Mouse (Mus musculus): ENCODE data around the gene Itm2c.

Itm2c gene

DNA sequence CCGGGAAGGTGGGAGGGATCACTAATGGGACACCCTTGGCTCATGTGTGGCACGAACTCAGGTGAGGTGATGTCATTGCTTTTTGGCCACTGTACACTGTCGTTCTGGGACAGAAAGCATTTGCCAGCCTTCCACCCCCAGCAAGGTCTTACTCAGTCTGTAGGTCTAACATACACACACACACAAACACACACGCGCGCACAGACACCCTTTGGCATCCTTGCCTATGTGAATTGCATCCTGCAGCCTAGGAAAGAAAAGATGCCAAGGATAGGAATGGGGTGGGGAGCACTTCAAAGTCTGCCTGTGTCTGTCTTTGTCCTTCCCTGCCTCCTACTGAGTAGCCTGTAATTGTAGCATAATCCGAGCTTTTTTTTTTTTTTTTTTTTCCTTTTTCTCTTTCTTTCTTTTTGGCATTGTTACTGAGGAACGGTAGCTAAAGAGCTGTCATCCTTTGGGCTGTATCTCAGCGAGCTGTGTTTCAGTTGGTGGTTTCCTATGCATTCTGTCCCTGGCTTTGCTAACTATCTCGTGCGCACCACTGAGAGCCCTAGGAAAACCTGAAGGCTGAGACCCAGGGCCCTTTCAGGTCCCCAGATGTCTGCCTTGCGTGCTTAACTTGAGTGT is 4.8 kb downstream of the Itm2c start:
- DNase-seq (ENCODE audit: low spot score in 2 of 2), result peak in 1 of 2 experiments; percentile 63

DNA sequence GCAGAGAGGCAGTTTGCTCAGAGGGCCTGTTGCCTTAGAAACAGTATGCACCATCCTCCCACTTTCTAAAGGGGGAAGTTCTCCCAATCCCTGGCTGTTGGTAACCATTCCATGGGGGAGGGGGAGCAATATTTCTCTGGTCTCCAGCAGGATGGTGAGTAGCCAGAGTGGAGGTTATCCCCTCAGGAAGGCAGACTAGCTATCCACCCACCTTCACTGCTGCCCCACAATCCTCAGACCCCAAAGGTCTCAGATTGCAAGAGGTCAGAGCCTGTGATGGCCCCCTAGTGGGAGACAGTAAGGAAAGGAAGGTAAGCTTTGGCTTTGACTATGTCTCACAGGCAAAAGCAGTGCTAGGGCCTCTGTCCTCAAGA is 5.3 kb downstream of the Itm2c start:
- peak in 1 of 2 experiments; percentile 57 for DNase-seq (ENCODE audit: low spot score in 2 of 2)

DNA sequence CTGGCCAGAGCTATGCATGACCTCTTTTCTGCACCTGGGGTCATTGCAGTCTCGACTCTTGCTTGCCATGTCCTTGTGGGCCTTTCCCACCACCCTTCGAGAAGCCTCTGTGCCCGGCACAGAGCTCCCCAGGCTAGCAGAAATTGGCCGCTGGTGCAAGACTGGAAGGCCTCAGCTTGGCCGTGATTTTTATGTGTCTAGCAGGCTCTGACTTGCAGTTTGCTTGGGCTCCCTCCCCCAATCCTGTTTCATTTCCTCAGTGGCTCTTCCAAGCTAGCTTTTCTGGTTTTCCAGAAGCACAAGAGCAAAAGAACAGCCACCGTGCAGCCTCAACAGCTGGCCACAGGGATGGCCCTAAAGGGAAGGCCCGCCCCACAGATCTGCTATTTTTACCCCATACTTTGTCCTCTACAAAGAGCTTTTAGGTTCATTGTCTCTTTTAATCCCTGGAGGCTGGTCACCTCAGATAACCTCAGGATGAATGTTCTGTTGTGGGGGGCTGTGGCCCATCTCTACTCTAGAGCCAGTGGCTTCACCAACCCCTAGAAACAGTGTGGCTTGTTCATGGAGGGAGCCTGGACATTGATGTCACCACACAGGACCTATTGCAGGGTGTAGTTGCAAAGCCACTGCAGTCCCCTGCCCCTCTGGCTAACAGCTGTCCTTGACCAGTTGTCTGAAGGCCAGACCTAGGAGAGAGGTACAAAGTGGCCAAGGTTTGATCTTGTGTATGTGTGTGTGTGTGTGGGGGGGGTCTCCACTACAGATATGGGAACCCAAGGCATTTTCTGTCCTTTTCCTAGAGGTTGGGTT is 6.6 kb downstream of the Itm2c start:
- peak in 1 of 2 experiments; percentile 8 for DNase-seq (ENCODE audit: low spot score in 2 of 2)

DNA sequence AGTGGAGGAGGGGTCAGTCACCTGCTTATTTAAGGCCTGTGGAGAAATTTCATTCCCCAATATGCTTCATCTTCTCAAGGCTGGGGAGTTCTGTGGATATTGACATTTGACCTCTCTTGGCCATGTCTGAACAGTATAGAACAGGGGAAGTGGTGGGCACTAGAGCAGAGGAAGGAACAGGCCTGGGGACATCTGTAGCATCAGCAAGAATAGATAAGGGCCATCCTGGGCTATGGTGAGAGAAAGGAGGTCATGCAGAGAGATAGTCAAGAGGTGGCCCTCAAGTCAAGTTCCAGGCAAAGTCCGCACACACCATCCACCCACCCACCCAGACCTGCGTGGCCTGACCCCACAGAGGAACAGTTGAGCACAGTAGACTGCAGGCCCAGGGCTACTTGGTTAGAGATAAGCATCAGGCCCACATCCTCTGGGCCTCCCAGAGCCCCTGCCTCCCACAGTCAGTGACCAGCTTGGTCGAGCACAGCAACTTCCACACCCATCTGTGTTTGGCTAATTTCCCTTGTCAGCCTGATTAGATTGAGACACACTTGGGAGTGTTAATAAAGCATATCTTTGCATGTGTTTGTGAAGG is 7.5 kb downstream of the Itm2c start:
- peak in 1 of 2 experiments; percentile 11 for DNase-seq (ENCODE audit: low spot score in 2 of 2)

DNA sequence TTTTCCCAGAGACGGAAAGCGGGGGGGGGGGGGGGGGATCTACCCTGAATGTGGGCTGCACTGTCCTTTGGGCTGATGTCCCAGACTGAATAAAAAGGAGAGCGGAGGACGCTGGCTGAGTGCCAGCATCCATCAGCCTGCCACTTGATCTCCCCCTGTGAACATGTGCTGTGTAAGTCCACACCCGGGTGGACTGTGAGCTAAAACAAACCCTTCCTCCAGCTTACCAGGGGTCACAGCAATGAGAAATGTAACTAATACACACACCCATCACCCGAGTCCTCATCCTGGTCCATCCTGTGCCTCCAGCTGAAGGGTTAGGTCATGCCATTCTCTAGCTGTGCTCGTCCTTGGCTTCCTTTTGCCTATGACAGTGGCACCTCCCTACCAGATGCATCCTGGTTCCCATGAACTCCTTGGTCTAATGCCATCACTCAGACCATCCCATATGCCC is 8.1 kb downstream of the Itm2c start:
- DNase-seq (ENCODE audit: low spot score in 2 of 2), result no peak

DNA sequence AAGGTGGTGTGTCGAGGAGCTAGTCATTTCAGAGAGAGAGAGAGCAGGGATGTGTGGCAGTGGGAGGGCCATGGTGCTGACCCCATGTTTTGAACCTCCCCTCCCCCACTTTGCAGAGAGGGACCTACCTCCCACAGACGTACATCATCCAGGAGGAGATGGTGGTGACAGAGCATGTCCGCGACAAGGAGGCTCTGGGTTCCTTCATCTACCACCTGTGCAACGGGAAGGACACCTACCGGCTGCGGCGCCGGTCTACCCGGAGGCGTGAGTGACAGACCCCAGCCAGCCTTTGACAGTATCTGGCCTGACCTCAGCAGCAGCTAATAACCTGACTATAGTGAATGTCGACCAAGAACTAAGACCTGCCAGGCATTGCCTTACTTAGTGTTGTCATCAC is 12.8 kb downstream of the Itm2c start:
- DNase-seq (ENCODE audit: low spot score in 2 of 2), result no peak

DNA sequence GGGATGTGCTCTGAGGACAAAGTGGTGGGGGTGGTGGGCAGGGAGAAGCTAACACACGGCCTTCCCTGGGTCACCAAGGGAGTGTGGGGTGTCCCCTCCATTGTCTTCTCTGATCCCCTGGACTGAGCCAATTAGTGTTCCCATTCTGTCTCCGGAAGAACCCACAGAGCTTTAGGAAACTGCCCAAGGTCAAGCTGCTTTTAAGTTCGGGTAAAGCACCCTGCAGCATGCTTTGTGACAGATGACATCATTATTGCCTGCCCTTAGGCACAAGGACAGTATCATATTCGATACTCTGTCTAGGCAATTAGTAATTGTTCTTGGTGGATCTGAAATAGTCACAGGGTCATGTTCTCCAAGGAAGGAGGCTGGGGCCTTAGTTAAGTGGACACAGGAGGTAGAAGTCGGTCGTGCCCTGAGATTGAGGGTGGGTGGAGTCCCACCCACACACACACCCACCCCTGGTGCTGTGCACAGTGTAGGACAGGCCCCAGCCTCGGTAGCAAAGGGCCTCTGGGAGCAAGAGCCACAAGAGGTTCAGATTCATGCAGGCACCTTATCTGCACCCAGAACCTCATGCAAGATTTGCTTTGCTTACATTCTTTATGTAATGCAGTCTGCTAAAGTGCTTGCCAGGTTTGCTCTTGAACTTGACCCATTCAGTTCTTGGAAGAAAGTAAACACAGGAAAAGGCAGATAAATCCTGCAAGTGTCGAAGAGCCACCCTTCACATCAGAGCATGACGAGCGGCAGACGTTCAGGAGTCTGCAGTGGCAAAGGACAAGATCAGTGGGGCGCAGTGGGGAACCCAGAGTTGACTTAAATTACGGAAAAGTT is 14.9 kb downstream of the Itm2c start:
- DNase-seq (ENCODE audit: low spot score in 2 of 2), result no peak

DNA sequence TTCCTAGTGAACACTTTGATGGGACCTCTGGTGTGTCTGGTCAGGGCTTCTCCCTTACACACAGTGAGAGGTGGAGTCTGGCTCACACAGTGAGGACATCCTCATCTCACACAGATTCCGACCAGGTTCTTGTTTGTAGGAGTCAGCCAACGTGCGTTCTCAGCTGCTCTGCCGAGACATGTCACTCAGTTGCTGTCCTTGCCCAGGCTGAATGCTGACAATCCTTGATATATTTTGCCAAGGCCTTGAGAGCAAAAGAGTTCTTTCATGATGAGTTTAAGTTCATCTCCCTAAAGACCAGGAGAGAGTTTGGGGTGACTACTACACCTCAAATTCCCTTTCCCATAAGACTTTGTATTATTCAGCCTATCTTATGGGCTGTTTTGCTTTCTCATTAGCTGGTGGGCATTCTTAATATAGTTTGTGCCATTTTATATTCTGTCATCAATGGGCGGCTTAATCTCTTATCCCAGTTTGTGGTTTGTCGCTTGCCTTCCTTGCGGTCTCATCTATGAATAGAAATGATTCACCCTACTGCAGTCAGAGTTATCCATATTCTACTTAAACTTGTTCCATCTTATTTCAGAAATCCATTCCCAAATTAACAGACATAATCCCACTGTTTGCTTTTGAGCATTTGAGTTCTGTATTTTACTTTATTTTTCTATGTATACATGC is 19.1 kb downstream of the Itm2c start:
- DNase-seq (ENCODE audit: low spot score in 2 of 2), result no peak

DNA sequence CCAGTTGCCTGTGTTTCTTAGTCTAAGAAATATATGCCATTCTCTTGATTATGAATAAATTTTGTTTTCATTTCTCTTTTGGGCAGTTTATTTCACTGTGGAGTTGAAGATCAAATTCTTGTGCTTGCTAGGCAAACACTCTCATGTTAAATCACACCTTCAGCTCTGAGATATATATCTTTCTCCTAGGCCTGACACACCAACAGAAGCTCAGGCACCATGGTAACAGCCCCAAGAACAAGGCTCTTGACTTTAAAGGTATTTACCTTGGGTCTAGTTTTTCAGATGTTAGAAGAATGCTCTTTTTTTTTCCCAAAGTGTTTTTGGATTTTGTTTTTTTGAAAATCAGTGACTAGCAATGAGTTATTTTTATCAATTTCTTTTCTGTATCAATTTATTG is 21.8 kb downstream of the Itm2c start:
- DNase-seq (ENCODE audit: low spot score in 2 of 2), result no peak

DNA sequence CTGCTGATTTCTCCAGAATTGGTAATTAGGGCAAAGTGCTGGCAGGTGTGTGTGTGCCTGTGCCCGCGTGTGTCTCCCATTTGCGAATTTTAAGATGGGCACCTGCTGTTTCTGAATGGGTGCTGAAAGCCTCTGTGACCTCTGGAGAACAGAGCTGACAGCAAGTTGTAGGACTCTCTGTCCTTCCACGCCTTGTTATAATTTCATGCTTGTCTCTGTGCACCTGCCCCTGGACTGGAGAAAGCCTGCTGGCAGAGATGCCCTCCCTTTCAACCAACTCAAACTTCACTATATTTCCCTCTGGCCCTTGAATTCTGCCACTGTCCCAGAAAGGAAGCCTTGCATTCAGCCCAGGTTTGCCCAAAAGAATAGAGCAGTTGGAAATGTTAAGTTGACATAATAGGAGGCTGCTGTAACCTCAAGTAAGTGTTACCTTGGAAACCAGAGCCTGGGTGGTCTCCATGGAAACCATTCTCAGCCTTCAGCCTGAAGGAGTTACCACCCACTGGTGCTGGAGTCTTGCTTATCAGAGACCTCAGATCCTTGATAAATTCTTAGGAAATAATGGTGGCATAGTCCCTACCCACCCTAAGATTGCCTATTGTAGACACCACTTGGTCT is 22.9 kb downstream of the Itm2c start:
- DNase-seq (ENCODE audit: low spot score in 2 of 2), result peak; percentile 86 to 89

DNA sequence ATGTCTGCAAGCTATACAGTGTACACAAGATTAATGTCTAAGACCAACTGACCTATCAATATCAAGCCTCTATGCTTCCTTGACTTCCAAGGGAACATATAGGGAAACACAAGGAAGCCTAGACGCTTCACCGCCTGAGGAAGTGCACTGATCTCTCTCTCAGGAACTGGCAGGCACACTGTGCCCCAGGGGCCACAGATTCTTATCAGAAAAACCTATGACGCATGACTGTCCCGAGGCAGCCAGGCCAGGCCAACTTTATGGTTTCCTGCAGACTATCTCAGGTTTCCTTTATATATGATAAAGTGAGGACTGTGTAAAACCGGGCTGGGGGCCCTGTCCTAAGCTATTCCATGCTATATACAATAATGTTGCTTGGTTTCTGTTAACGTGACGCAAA is 25.5 kb downstream of the Itm2c start:
- no peak for DNase-seq (ENCODE audit: low spot score in 2 of 2)

DNA sequence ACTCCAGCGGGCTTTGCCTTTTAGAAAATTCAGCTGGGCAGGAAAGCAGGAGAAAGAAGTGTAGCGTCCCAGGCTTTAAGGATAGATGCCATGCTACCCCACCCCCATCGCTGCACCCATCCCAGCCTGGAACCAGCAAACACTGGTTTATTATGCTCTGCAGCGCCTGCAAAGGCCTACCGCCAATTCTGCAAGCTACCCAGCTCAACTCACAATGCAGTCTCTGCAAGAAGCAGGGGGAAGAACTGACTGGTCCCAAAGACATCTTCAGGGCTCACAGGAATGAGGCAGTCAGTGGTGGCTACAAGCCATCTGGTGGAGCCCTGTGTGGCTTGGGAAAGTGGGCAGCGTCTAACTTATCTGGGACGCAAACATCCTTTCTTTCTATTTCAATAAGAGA is 27.6 kb downstream of the Itm2c start:
- DNase-seq (ENCODE audit: low spot score in 2 of 2), result peak in 1 of 2 experiments; percentile 70

DNA sequence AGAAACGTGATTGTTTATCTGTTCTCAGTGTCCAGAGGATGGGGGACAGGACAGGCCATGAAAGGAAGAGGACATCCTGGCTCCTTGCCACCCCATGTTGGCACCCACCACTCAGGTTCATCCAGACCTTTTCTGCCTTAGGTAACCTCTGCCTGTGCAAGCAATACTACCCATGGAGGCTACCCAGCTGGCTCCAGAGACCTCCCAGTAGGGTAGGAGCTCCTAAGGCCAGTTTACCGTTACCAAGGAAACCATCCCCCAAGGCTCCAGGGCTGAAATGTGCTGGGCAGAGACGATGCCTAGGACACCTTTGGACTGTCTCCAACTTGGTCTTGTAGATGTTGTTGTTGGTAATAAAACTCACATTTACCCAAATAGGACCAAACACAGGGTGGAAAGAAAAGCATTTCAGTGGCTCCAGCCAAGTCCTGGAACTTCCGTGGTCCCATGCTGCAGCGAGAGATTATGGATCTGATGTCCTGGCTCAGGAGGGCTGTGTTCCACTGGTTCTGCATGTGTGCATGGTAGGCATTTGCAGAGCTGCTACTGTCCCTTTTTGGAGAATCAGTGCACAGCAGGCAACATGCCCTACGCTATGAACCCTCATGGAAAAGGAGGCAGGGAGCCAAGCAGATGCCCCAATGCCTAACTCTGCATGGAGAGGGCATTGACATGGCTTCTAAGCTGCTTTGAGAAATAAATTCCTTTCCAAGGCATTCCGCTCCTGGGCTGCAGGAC is 28.2 kb downstream of the Itm2c start:
- DNase-seq (ENCODE audit: low spot score in 2 of 2), result no peak

DNA sequence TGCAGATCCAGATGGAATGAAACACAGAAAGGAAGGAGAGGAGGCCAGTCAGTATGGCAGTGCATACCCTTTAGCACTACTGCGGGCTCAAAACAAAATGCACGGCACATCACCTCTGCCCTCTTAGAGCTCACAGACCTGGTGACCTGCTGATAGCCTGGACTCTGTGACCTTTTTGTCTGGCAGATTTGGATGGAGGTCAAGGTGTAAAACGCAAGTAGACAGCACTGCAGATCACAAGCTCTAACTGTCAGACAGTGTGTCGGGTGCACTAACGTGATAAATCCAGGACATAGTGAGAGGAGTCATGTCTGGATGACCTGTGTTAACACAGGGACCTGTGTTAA is 28.8 kb downstream of the Itm2c start:
- no peak for DNase-seq (ENCODE audit: low spot score in 2 of 2)

DNA sequence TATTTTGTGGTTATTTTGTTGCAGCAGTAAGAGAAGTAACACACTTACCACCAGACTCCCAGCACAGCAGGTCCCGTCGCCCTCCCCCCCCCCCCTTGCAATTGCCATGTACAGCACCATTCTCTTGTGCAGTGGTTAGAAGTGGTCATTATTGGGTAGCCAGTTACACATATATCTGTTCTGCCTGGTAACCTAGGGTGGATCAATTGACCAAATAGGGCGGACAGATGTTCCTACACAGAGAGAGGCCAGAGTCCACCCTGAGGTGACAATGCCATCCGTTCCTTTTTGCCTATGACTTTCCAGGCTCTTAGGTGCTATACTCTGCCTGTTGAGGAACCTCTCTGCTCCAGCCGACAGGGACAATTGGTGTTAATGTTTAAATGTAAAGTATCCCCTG is 31.1 kb downstream of the Itm2c start:
- DNase-seq (ENCODE audit: low spot score in 2 of 2), result no peak

DNA sequence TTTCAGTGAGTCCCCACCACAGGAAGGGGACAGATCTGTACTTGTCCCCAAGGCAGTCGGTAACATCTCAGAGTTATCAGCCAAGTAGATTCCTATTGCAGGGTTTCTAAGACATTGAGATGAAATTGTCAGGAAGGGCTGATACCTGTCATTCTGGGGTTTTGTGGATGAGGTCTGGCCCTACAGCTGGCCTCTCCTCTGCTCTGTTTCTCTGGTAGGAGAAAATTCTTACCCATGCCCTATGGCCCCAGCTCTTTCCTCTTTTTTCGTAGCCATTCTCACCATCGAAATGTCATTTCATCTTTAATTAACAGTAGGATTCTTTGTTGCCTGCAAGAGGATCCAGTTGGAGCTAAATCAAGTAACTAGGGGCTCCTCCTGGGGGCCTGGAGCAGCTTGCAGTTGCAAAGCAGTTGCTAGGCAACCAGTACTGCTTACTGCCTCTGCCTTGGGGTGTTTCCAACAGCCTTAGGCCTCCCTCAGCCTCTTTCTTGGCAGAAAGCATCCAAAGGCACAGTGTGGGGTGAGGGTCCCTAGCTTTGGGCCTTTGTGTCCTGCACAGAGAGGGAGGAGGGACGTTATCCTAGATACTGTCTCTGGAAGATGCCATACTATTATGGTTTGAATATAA is 34.1 kb downstream of the Itm2c start, which contains the start of gene 4933407L21Rik:
Gene 4933407L21Rik (plus strand): TSS at position 427 of the 631 bp plus-strand sequence.
- DNase-seq (ENCODE audit: low spot score in 2 of 2), result peak; percentile 82 to 83

DNA sequence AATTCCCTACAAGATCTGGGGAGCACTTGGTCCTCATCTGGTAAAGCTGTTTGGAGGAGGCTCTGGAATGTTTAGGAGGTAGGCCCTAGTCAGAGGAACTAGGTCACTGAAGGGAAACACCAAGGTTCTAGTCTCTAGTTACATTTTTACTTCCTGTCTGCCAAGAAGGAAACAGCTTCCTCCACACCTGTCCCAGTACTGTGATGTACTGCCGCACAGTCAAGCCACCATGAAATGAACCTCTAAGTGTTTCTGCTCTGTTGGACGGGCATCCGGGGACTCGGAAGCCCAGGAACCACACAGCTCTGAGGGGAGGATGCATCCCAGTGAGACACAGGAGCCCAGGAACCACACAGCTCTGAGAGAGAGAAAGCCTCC is 34.6 kb downstream of the Itm2c start:
- no peak for DNase-seq (ENCODE audit: low spot score in 2 of 2)

DNA sequence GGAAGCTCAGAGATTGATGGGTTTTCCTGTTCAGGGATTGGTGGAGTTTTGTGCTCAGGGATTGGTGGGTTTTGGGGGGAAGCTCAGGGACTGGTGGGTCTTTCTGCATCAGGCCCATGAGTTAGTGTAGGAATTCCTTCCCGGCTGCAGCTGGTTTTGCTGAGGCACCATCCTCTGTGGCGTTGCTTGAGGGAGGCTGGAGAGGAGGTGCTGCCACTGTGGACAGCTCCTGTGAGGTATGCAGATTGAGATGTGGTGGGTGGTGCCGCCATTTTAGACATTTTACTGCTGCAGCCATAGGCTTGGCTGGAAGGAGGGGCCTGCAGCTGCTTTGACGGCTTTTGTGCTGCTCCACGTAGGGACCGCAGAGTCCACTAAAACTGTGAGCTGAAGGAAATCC is 35.3 kb downstream of the Itm2c start:
- DNase-seq (ENCODE audit: low spot score in 2 of 2), result no peak

DNA sequence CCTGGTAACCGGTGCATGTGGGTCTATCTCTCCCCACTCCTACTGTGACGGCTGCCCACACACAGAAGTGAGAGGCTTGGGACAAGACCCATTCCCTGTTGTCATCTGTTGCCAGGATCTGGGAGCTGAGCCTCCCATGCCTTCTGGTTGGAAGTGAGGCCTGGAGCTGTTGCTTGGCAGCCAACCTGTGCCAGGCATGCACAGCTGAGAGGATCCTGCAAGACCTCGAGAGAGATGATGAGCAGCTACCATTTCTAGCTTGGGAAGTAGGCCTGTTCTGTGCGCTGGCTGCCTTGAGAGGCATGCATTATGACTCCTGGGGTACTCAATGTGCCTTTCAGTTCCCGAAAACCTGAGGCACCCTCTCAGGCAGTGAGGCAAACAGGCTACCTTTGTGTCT is 37.1 kb downstream of the Itm2c start:
- peak in 1 of 2 experiments; percentile 61 for DNase-seq (ENCODE audit: low spot score in 2 of 2)

DNA sequence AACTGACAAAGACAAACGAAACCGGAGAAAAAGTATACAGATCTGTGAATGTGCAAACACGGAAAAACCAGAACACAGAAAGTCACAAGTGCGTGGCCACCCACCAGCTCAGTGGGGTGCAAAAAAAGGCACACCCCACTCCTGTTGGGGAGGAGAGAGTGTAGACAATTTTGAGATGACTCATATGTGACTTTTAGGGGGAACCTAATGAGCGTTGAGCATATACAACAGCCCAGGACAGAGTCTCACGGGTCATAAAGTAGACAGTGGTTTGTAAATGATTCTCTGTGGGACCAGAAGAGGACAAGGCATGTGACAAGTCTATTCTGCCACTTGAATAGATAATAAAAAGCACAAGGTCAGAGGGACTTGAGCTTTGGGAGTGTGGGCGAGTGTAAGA is 39.1 kb downstream of the Itm2c start:
- DNase-seq (ENCODE audit: low spot score in 2 of 2), result no peak
